Mouse (Mus musculus) heart, postnatal 10 days (tissue): ENCODE data around the gene Eif3k. TPM values are rescaled to one million over a fixed set of nuclear protein-coding genes. Genes with fewer than 3 reads are reported as not detected.

Experiments
- DNase-seq, 2 experiments: peaks; one replicate each; pipeline ENCODE4 v3.0.0; 2021
- intact Hi-C: fragments of 180-260 bp; cut with DNase I; formaldehyde crosslinking; loops from one replicate; pipeline ENCODE4 v1.15.1; 2025
- total RNA-seq, 2 experiments: library from RNA; stranded (reverse); gene quantifications; 2 replicates each; pipeline ENCODE4 v1.2.3; 2021

Eif3k gene
- total RNA-seq, 2 experiments from 2014 or later = 185 to 188 TPM

DNA sequence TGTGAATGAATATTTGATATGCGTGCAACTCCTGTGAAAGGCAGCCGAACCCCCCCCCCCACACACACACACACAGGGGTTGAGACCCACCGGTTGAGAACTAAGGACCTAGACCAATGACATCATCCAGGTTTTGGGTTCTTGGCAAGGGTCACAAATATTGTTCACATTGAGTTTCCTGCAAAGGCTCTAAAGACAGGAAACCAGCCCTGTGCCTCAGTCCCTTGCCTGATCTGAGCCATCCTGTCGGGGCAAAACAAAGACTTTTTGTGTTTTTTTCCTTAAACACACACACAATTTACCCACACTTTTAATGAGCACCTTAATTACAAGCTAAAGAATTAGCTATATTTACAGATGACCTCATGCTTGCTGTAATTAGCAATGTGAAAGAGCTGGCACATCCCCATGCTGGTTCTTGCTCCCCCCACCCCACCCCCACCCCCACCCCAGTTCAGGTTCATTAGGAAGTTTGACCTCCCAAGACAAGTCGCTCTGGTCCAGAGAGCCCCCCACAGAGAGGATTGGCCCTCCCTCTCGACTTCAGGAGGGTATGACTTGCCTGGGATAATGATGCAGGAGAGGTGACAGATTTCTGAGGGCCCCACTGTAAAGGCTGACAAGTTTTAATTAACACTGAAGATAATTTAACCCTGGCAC, 36.8 kb downstream of the Eif3k start:
- intact Hi-C loops = no loop called here
- no peak for DNase-seq

GRCm38 (mm10) chr7:28943451-28944180, 38.0 kb downstream of the Eif3k start:
- DNase-seq = no peak
- intact Hi-C loops = loop anchor here (1.0 kb wide), 1 partner anchor 18 kb away; no protein-coding TSS in a partner anchor

DNA sequence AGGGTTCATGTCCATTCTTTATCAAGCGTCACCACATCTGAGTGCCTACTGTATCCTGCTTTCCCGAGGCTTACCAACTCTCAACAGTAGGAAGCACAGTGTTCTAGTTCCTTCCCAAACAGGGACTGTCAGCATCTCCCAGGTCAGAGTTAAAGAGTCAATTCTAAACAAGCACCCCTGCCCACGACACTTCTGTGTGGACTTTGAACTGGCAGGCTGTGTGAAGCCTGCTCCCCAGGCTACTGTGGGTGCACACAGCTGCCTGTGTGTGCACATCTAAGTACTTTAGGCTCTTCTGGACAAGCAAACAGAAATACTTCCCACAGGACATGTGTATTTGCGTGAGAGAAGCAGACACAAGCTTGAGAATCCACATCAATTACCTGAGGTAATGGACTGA, 40.1 kb downstream of the Eif3k start:
- intact Hi-C loops = no loop called here
- DNase-seq = no peak

GRCm38 (mm10) chr7:28941129-28941528, 40.5 kb downstream of the Eif3k start:
- no peak for DNase-seq

DNA sequence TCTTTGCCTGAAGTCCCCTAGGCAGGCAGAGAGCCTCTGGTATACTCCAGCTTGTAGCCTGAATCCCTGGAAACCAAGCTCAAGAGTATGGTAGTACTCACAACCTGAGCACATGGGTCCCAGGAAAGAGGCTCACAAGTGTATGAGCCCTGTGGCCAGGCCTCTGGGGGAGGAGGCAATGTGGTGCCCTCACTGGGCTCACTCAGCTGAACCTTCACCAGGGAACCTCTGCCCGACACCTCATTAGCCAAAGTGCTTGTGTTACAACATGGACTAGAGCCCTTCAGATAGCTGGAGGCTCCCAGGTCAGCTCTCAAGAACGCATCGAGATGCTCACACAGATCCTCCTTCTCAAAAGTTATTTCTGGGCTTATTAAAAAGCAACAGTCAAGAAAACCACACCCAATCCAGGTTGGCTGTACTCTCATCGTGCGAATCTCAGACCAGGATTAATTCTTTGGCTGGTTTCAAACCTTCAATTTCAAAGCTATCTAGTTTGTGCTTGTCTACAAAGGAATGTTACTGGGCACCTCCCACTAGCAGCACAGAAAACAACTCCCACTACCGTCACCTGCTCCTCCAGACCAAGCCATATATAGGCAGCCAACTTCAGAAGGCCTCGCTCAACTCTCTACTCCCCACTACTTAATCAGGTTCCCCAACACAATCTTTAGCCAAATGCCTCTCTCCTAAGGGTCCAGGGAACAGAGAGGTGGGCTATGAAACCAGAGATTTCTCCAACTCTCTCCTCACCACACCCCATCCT, 42.1 kb downstream of the Eif3k start:
- intact Hi-C loops = loop anchor here (5.0 kb wide), 1 partner anchor 33 kb away; no protein-coding TSS in a partner anchor
- no peak for DNase-seq

More at GRCm38 (mm10) chr7:28941129-28941528, 40.5 kb downstream of the Eif3k start:
- intact Hi-C loops = no loop called here

- DNase-seq = no peak
- intact Hi-C loops = loop anchor here (5.0 kb wide), 1 partner anchor 34 kb away; no protein-coding TSS in a partner anchor
These were observed 43.0 kb downstream of the Eif3k start for GRCm38 (mm10) chr7:28938654-28939053.

- intact Hi-C loops = loop anchor here (5.0 kb wide), 1 partner anchor 36 kb away; no protein-coding TSS in a partner anchor
- no peak for DNase-seq
These were observed 44.9 kb downstream of the Eif3k start for GRCm38 (mm10) chr7:28936787-28937186.

DNA sequence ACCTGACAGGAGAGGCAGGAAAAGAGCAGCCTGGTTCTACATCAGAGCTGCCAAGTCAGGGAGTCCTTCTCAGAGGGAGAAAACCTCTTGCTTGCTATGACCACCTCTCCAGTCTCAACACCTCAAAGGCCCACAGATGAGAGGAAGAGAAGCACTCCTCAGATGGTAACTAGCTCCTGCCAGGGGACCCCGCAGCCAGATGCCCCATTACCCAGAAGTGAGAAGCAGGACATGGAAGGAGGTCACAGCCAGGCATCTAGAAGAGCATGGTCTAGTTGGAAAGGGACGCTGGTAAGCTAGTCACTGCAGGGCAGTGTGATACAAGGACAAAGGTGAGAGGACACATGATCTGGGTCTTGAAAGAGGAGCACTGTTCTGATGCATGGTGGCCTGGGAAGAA, 47.8 kb downstream of the Eif3k start:
- intact Hi-C loops = no loop called here
- DNase-seq = no peak

GRCm38 (mm10) chr7:28932421-28933041, 49.1 kb downstream of the Eif3k start:
- intact Hi-C loops = no loop called here
- DNase-seq = no peak

DNA sequence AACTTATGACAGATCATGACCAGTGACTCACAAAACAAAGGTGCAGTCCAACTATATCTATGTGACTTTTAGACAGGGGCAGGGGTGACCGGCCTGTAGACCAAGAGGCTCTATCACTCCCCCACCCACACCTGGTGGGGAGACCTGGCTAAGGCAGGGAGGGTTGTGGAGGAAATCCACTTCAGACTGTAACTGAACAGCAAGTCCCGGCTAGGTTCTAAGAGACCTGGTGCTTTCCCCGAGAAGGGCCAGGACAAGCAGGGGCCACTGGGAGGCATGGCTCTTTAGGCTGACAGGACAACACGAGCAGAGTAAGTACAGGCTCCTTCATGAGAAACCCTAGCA, 50.0 kb downstream of the Eif3k start:
- intact Hi-C loops = no loop called here
- DNase-seq = no peak

GRCm38 (mm10) chr7:28931032-28931694, 50.5 kb downstream of the Eif3k start:
- no peak for DNase-seq
- intact Hi-C loops = no loop called here

- intact Hi-C loops = no loop called here
These were observed 51.2 kb downstream of the Eif3k start for GRCm38 (mm10) chr7:28930320-28931031.

DNA sequence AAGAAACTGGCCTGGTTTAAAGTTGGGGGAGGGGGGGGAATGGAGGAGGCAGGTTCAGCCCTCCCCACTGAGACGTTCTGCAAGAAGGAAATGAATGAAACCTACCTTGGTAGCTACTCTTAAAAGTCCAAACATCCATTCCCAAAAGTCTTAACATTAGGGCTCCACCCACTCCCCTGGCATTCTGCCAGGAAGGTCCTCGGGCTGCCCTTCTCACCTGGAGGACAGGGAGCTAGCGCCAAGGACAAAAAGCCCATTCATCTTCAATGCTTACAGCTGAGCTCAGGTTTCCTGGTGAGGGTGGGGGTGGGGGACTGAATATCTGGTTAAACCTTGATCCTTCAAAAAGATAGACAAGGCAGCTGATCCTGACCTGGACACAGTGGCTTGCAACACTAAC, 52.3 kb downstream of the Eif3k start:
- DNase-seq = no peak
- intact Hi-C loops = no loop called here

More at GRCm38 (mm10) chr7:28930320-28931031, 51.2 kb downstream of the Eif3k start:
- DNase-seq = no peak

DNA sequence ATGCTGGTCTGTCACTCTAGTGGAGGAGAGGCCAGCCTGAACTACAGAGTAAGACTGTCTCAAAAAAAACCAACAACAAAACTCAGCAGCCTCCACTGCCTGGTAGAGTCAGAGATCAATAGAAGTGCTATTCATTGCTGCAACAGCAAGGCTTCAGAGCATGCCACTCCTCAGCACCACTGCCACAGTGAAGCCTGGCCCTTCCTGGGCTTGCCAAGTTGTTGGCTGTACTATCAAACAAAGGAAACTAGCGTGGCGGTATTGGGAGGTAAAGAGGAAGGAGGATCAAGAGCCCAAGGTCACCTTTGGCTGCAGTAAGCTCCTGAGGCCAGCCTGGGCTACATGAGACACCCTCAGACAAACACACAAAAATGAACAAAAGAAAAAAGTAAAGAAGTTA, 55.5 kb downstream of the Eif3k start:
- intact Hi-C loops = no loop called here
- DNase-seq = no peak

DNA sequence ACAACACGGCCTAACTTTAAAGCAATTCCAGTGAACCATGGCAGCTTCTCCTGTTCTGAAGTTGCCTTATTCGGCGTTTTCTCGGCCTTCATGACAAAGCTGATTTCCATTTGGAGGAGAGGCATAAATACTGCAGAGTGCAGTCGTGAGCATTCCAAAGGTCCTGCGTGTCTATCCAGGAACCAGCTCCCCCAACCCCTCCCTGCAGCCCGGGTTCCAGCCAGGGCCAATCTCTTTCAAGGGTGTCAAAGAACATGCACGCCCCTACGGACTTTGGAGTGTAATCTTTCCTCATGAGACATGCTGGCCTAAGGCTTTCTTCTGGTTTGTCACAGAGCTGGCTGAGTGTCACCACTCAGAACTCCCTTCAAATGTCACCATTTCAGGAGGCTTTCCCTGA, 56.3 kb downstream of the Eif3k start:
- intact Hi-C loops = no loop called here
- DNase-seq = peak; percentile 86 to 89

DNA sequence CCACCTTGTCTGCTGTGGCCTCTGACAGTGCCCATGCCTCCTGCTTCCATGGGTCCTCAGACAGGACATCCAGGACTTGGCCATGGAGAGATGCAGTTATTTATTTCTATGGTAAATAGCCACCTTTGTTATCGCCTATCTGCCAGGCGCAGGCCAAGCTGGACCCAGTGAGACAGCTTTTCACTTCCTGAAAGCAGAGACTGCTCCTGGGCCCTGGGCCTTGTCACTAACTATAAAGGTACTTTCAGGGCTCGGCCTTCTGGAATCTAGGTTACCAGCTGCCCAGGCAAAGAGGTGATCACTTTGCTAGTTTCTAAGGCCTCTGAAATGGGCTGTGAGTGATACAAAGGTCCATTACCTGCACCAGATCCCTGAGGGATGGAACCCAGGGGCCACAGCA, 56.9 kb downstream of the Eif3k start:
- intact Hi-C loops = loop anchor here (5.0 kb wide), 1 partner anchor 112 kb away; no protein-coding TSS in a partner anchor
- peak in 1 of 2 experiments; percentile 40 for DNase-seq

- intact Hi-C loops = loop anchor here (5.0 kb wide), 1 partner anchor 113 kb away; no protein-coding TSS in a partner anchor
- DNase-seq = peak; percentile 60 to 65
These were observed 57.8 kb downstream of the Eif3k start for GRCm38 (mm10) chr7:28923865-28924291.

- intact Hi-C loops = loop anchor here (5.0 kb wide), 1 partner anchor 115 kb away; no protein-coding TSS in a partner anchor
- DNase-seq = no peak
These were observed 59.1 kb downstream of the Eif3k start for GRCm38 (mm10) chr7:28922606-28923005.

DNA sequence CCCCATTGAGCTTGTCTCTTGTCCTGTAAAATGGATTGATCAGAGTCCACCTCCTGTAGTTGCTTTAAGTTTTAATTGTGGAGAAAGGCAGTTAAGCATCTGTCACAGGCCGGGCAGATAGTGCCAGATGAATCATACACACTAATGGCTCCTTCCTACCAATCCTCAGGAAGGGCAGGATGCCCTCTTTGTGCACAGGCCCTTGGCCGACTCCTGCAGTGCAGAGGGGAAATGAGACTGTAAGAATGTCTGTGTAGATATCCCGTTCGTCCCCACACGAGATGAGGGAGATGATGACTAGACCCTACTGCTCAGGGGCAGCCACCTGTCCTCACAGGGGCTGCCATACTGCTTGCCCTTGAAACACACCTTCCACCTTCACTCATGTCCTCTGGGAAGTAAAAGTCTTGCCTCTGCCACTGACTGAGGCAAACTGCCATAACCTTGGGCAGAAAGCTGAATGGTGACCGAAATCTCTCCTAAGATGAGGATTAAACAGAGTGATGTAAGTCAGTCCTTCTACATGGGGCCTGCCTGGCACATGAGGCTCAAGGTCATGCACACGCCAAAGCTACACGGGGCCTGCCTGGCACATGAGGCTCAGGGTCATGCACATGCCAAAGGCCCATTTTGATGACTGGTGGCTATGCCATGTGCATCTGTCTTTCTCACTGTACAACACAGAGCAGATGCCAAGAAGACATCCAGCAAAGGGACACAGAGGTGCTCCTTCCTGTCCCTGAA, 59.8 kb downstream of the Eif3k start:
- no peak for DNase-seq
- intact Hi-C loops = loop anchor here (5.0 kb wide), 1 partner anchor 115 kb away; no protein-coding TSS in a partner anchor
